Mouse (Mus musculus) CD4-positive, CD25-positive, alpha-beta regulatory T cell, adult 4 months (primary cell): ENCODE results near the gene Tdo2. TPM values are rescaled to one million over a fixed set of nuclear protein-coding genes. Genes with fewer than 3 reads are reported as not detected.

Source experiments
- ATAC-seq: one replicate; pipeline ENCODE4 v1.8.0; 2017
- polyA plus RNA-seq, 2 experiments: library from polyadenylated mRNA; unstranded; fragments of 100-300 nt; shearing (Covaris generic); gene quantifications; one replicate each; pipeline ENCODE4 v1.2.1; 2017

The Tdo2 gene
- polyA plus RNA-seq, 2 experiments from 2014 or later: 0.40 to 0.51 TPM

- ATAC-seq: no peak
Measured at GRCm38 (mm10) chr3:81942341-81942740, 33.7 kb downstream of the Tdo2 start.

GRCm38 (mm10) chr3:81938924-81939323 lies 37.1 kb downstream of the Tdo2 start:
- ATAC-seq: no peak

GRCm38 (mm10) chr3:81933348-81933747 lies 42.7 kb downstream of the Tdo2 start:
- no peak for ATAC-seq

- peak; percentile 93 for ATAC-seq
Measured at GRCm38 (mm10) chr3:81932141-81933101, 43.6 kb downstream of the Tdo2 start, which contains the start of gene Ctso. TSS of gene Ctso (plus strand) at chr3:81932601.

- no peak for ATAC-seq
Measured at GRCm38 (mm10) chr3:81931695-81932094, 44.3 kb downstream of the Tdo2 start.

- ATAC-seq: no peak
Measured at GRCm38 (mm10) chr3:81929073-81929472, 46.9 kb downstream of the Tdo2 start.

- ATAC-seq: no peak
Measured at GRCm38 (mm10) chr3:81926764-81927325, 49.2 kb downstream of the Tdo2 start.

GRCm38 (mm10) chr3:81925856-81926255 lies 50.1 kb downstream of the Tdo2 start:
- ATAC-seq: peak; percentile 73

GRCm38 (mm10) chr3:81924931-81925330 lies 51.1 kb downstream of the Tdo2 start:
- ATAC-seq: peak; percentile 73

- no peak for ATAC-seq
Measured at GRCm38 (mm10) chr3:81922910-81923309, 53.1 kb downstream of the Tdo2 start.

GRCm38 (mm10) chr3:81919681-81920080 lies 56.3 kb downstream of the Tdo2 start:
- ATAC-seq: no peak

- ATAC-seq: no peak
Measured at GRCm38 (mm10) chr3:81918215-81918614, 57.8 kb downstream of the Tdo2 start.

GRCm38 (mm10) chr3:81917354-81917935 lies 58.6 kb downstream of the Tdo2 start:
- no peak for ATAC-seq

- no peak for ATAC-seq
Measured at GRCm38 (mm10) chr3:81916030-81916686, 59.8 kb downstream of the Tdo2 start.

GRCm38 (mm10) chr3:81910286-81911036 lies 65.5 kb downstream of the Tdo2 start:
- ATAC-seq: no peak

Other genes starting within 250 kb of the Tdo2 start
- gene Ctso, start 43.6 kb downstream of the Tdo2 start, polyA plus RNA-seq: 10 to 100 TPM; 53.2 to 62.3 TPM
- not detected for gene Asic5, start 6.1 kb upstream of the Tdo2 start, polyA plus RNA-seq
- gene Gucy1b1, start 98.5 kb upstream of the Tdo2 start, polyA plus RNA-seq: 1 to 10 TPM; 3.8 to 4.8 TPM
- 10 to 100 TPM in 1 of 2 experiments, 1 to 10 TPM in 1; 9.2 to 20.3 TPM for gene Gucy1a1, start 169.6 kb upstream of the Tdo2 start, polyA plus RNA-seq